Mouse (Mus musculus) limb, embryonic 10.5 days (tissue): Measurements from ENCODE around the gene Myo1d. TPM values are rescaled to one million over a fixed set of nuclear protein-coding genes. Genes with fewer than 3 reads are reported as not detected.

ENCODE experiments used
- DNase-seq: peaks from one replicate; pipeline ENCODE4 v3.0.0-alpha.2; 2017; ENCODE audit warnings: low spot score
- H3K27ac ChIP-seq: fragments of 300-500 bp; sonication (generic); 2 replicates; pipeline ENCODE4 v1.5.1; 2016; ENCODE audit warnings: mild to moderate bottlenecking
- H3K27me3 ChIP-seq: fragments of 300-500 bp; sonication (generic); 2 replicates; pipeline ENCODE4 v1.6.1; 2016; ENCODE audit warnings: low read depth, mild to moderate bottlenecking; ENCODE audit not compliant: poor library complexity, severe bottlenecking
- H3K36me3 ChIP-seq: fragments of 300-500 bp; sonication (generic); 2 replicates; pipeline ENCODE4 v1.6.1; 2016; ENCODE audit warnings: mild to moderate bottlenecking, moderate library complexity
- H3K4me1 ChIP-seq: fragments of 300-500 bp; sonication (generic); 2 replicates; pipeline ENCODE4 v1.6.1; 2016
- H3K4me3 ChIP-seq: fragments of 300-500 bp; sonication (generic); 2 replicates; pipeline ENCODE4 v1.5.1; 2016; ENCODE audit warnings: mild to moderate bottlenecking, moderate library complexity
- H3K9me3 ChIP-seq: fragments of 300-500 bp; sonication (generic); replicated peaks from 2 replicates; pipeline ENCODE4 v1.6.1; 2016; ENCODE audit warnings: mild to moderate bottlenecking
- WGBS: fragments of 180-500 bp; shearing (Covaris S2); methylation state at CpG from one replicate; pipeline ENCODE4 v1.1.7; 2016; 5-methylcytosine and 5-hydroxymethylcytosine counted together
- polyA plus RNA-seq: library from polyadenylated mRNA; unstranded; fragments of >200 nt; fragmentation: Nextera tagmentation; extraction: Ambion mirVana; gene quantifications from 2 replicates; pipeline ENCODE4 v1.2.1, GENCODE M21; 2016

Myo1d gene
- polyA plus RNA-seq, 1 experiment from 2014 or later, result 4.6 TPM

DNA sequence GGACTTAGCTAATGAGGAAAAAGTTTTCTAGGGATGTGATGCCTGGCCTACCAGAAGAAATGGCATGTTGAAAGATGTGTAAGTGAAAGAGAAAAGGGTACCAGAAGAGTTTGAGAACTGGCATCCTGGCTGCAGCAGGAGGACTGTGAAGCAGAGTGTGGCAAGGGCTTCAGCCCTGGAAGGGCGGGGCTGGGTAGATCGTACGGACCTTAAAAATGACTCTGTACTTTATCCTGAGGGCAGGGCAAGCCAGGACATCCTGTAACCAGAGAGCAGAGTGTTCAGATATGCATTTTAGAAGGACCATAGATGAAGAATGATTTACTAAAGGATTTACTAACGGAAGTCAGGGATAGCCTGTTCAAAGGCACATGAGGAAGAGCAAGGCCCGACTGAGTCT is 34.4 kb downstream of the Myo1d start:
- 87% methylated on average over 5 of the region's 5 CpGs for WGBS
- Histone ChIP-seq H3K9me3 (no peaks in the 10 kb centered on the region), H3K27me3 (no peaks in the 10 kb centered on the region), H3K36me3 (no peaks in the 10 kb centered on the region), H3K4me3 (no peak overlapping the region), H3K4me1 (no peaks in the 10 kb centered on the region), H3K27ac (no peak overlapping the region)
- no peak for DNase-seq

- DNase-seq, result no peak
- H3K27ac ChIP-seq, result no peak overlapping the region
- H3K9me3 ChIP-seq, result no peaks in the 10 kb centered on the region
- H3K4me1 ChIP-seq, result no peaks in the 10 kb centered on the region
- 88% methylated on average over 4 of the region's 4 CpGs for WGBS
- H3K4me3 ChIP-seq, result no peak overlapping the region
- H3K36me3 ChIP-seq, result no peaks in the 10 kb centered on the region
- H3K27me3 ChIP-seq, result no peaks in the 10 kb centered on the region
Measured at GRCm38 (mm10) chr11:80743823-80744410, 35.9 kb downstream of the Myo1d start.

DNA sequence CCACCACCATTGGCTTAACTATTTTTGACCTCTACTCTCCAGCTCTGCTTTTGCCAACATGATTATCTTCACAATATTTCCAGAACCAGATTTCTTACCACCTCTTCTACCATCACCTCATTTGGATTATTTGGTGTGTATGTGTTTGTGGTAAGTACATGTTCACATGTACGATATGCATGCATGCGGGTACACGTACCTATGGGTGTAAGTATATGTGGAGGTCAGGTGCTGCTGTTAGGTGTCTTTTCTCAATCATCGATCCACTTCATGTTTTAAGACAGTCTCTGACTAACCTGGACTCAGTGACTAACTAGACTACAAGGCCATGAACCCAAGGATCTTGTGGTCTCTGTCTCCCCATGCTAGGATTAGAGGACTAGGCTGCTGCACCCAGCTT is 37.4 kb downstream of the Myo1d start:
- no peak for DNase-seq
- H3K4me3 ChIP-seq, result no peak overlapping the region
- no peaks in the 10 kb centered on the region for H3K36me3 ChIP-seq
- no peaks in the 10 kb centered on the region for H3K4me1 ChIP-seq
- no peaks in the 10 kb centered on the region for H3K9me3 ChIP-seq
- no peak overlapping the region for H3K27ac ChIP-seq
- WGBS, result 93% methylated on average over 4 of the region's 4 CpGs
- H3K27me3 ChIP-seq, result no peaks in the 10 kb centered on the region

- no peak for DNase-seq
Measured at GRCm38 (mm10) chr11:80734771-80735170, 45.1 kb downstream of the Myo1d start.

GRCm38 (mm10) chr11:80724701-80725100 is 55.1 kb downstream of the Myo1d start:
- DNase-seq, result no peak
- Histone ChIP-seq H3K27me3 (no peaks in the 10 kb centered on the region), H3K9me3 (no peaks in the 10 kb centered on the region), H3K4me1 (no peaks in the 10 kb centered on the region), H3K36me3 (no peaks in the 10 kb centered on the region), H3K27ac (no peak overlapping the region), H3K4me3 (no peak overlapping the region)
- WGBS, result 85% methylated on average over 12 of the region's 12 CpGs

More at GRCm38 (mm10) chr11:80734771-80735170, 45.1 kb downstream of the Myo1d start:
- H3K27me3 ChIP-seq, result no peaks in the 10 kb centered on the region
- H3K4me3 ChIP-seq, result no peak overlapping the region
- no peaks in the 10 kb centered on the region for H3K4me1 ChIP-seq
- 79% methylated on average over 2 of the region's 2 CpGs for WGBS
- H3K27ac ChIP-seq, result no peak overlapping the region
- no peaks in the 10 kb centered on the region for H3K36me3 ChIP-seq
- H3K9me3 ChIP-seq, result no peaks in the 10 kb centered on the region

GRCm38 (mm10) chr11:80723406-80724047 is 56.3 kb downstream of the Myo1d start:
- Histone ChIP-seq H3K36me3 (no peaks in the 10 kb centered on the region), H3K9me3 (no peaks in the 10 kb centered on the region), H3K4me1 (no peaks in the 10 kb centered on the region), H3K27me3 (no peaks in the 10 kb centered on the region), H3K4me3 (no peak overlapping the region), H3K27ac (no peak overlapping the region)
- DNase-seq, result no peak
- 87% methylated on average over 9 of the region's 9 CpGs for WGBS

DNA sequence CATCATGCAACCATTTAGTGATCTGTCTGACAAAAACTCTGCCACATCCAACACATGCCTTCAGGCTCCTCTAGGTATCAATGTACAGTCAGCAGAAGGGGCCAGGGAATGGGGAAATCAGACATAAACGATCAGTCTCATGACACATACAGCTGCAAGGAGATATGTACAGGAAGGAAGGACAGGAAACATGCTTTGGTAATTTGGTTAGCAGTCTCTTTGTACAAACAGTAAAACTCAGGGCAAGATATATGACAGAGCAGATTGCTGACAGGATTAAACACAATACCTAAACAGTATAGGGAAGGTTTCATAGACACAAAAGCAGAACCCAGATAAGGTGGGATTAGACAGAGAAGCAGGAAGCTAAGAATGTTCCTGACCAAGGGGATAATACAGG is 60.8 kb downstream of the Myo1d start:
- Histone ChIP-seq H3K4me1 (no peaks in the 10 kb centered on the region), H3K36me3 (no peaks in the 10 kb centered on the region), H3K27me3 (no peaks in the 10 kb centered on the region), H3K4me3 (no peak overlapping the region), H3K9me3 (no peaks in the 10 kb centered on the region), H3K27ac (no peak overlapping the region)
- no peak for DNase-seq
- 67% methylated on average over 1 of the region's 1 CpGs for WGBS

DNA sequence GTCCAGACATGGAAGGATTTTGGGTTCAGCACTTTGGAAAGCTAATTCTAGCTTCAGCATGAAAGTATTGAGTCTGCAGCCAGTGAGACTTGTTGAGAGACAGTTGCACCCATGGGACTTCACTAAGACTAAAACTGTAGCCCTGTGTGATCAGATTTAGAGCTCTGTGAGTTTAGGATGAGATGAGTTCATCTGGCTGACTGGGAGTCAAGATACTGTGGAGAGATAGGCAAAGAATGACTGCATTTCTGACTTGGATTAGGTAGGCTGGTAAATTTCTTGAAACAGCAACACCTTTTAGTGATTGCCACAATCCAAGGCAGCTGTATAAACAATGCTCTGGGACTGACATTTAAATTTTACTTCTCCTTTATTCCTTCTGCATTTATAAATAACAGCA is 61.8 kb downstream of the Myo1d start:
- H3K4me3 ChIP-seq, result no peak overlapping the region
- no peaks in the 10 kb centered on the region for H3K36me3 ChIP-seq
- no peaks in the 10 kb centered on the region for H3K9me3 ChIP-seq
- H3K27ac ChIP-seq, result no peak overlapping the region
- no peak for DNase-seq
- no peaks in the 10 kb centered on the region for H3K27me3 ChIP-seq
- no peaks in the 10 kb centered on the region for H3K4me1 ChIP-seq

- Histone ChIP-seq H3K27ac (no peak overlapping the region), H3K36me3 (no peaks in the 10 kb centered on the region), H3K4me3 (no peak overlapping the region), H3K27me3 (no peaks in the 10 kb centered on the region), H3K9me3 (no peaks in the 10 kb centered on the region), H3K4me1 (no peaks in the 10 kb centered on the region)
- WGBS, result 88% methylated on average over 2 of the region's 2 CpGs
- DNase-seq, result no peak
Measured at GRCm38 (mm10) chr11:80715115-80715514, 64.7 kb downstream of the Myo1d start.

DNA sequence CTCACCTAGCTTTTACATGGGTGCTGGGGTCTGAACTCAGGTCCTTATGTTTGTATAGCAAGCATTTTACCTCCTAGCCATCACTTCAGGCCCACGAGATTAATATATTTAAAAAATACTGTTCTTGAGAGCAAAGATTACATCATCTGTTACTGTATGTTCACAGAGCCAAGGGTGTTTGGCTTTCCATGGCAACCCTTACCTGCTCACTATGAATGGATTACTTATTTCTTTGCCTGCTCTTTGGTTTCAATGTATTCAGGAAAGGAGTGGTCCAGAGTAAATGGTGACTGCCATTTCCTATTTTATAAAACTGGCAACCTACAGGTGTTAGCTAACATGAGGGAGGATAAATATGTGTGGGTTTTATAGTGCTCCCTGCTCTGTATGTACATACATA is 66.1 kb downstream of the Myo1d start:
- 84% methylated on average over 1 of the region's 1 CpGs for WGBS
- DNase-seq, result no peak
- Histone ChIP-seq H3K4me1 (no peaks in the 10 kb centered on the region), H3K9me3 (no peaks in the 10 kb centered on the region), H3K27ac (no peak overlapping the region), H3K4me3 (no peak overlapping the region), H3K36me3 (no peaks in the 10 kb centered on the region), H3K27me3 (no peaks in the 10 kb centered on the region)

DNA sequence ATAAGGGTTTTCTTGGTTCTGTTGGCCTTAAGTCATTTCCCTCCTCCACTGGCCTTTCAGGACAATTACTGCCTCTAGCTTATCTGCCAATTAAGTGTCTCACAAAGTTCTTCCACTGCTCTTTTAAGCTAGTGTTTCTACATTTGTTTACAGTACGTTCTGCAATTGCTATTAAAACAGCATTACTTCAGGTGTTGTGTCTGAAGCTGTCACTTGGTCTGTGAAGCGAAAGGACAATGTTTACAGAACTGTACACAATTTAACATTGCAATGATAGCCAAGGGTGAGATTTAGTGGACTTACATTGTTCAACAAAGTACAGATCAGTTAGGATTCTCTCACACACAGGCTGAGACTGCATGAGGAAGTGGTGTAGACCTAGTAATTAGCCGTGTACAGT is 67.6 kb downstream of the Myo1d start:
- WGBS, result 71% methylated on average over 3 of the region's 3 CpGs

GRCm38 (mm10) chr11:80711336-80711735 is 68.5 kb downstream of the Myo1d start:
- Histone ChIP-seq H3K4me3 (no peak overlapping the region), H3K27ac (no peak overlapping the region), H3K9me3 (no peaks in the 10 kb centered on the region), H3K36me3 (no peaks in the 10 kb centered on the region), H3K4me1 (no peaks in the 10 kb centered on the region), H3K27me3 (no peaks in the 10 kb centered on the region)
- DNase-seq, result no peak
- WGBS, result 71% methylated on average over 6 of the region's 6 CpGs

More for the DNA sequence above, 67.6 kb downstream of the Myo1d start:
- Histone ChIP-seq H3K4me3 (no peak overlapping the region), H3K27me3 (no peaks in the 10 kb centered on the region), H3K27ac (no peak overlapping the region), H3K4me1 (no peaks in the 10 kb centered on the region), H3K9me3 (no peaks in the 10 kb centered on the region), H3K36me3 (no peaks in the 10 kb centered on the region)
- no peak for DNase-seq

GRCm38 (mm10) chr11:80700611-80701010 is 79.2 kb downstream of the Myo1d start:
- Histone ChIP-seq H3K9me3 (no peaks in the 10 kb centered on the region), H3K27me3 (no peaks in the 10 kb centered on the region), H3K4me1 (peaks cover 5% of the 10 kb centered on the region; the same call in 1 of the 2 replicates), H3K4me3 (no peak overlapping the region), H3K36me3 (no peaks in the 10 kb centered on the region), H3K27ac (no peak overlapping the region)
- whole genome bisulfite sequencing, result 84% methylated on average over 4 of the region's 4 CpGs
- DNase-seq, result no peak

- Histone ChIP-seq H3K4me1 (peaks cover 5% of the 10 kb centered on the region; the same call in 1 of the 2 replicates), H3K27me3 (no peaks in the 10 kb centered on the region), H3K36me3 (no peaks in the 10 kb centered on the region), H3K4me3 (no peak overlapping the region), H3K9me3 (no peaks in the 10 kb centered on the region), H3K27ac (no peak overlapping the region)
- no peak for DNase-seq
- WGBS, result 69% methylated on average over 3 of the region's 3 CpGs
Measured at GRCm38 (mm10) chr11:80698721-80699120, 81.1 kb downstream of the Myo1d start.
